Mouse (Mus musculus) embryonic facial prominence, embryonic 12.5 days (tissue): ENCODE data around the gene Cyth4. TPM values are rescaled to one million over a fixed set of nuclear protein-coding genes. Genes with fewer than 3 reads are reported as not detected.
A peak's percentile ranks its signal among the peaks of the same experiment; 100 is the strongest.

Source experiments
- ATAC-seq: fragments of 200-750 bp; cut with Nextera tagmentation; 2 replicates; pipeline ENCODE4 v1.8.0; 2017; ENCODE audit not compliant: insufficient number of reproducible peaks, insufficient read depth, low FRiP score, low TSS enrichment
- H3K27ac ChIP-seq: fragments of 300-500 bp; sonication (generic); 2 replicates; pipeline ENCODE4 v1.5.1; 2016; ENCODE audit warnings: mild to moderate bottlenecking
- H3K27me3 ChIP-seq: fragments of 300-500 bp; sonication (generic); 2 replicates; pipeline ENCODE4 v1.6.1; 2016; ENCODE audit warnings: mild to moderate bottlenecking, moderate library complexity
- H3K36me3 ChIP-seq: fragments of 300-500 bp; sonication (generic); 2 replicates; pipeline ENCODE4 v1.6.1; 2016; ENCODE audit warnings: mild to moderate bottlenecking
- H3K4me1 ChIP-seq: fragments of 300-500 bp; sonication (generic); 2 replicates; pipeline ENCODE4 v1.6.1; 2016
- H3K4me2 ChIP-seq: fragments of 300-500 bp; sonication (generic); replicated peaks from 2 replicates; pipeline ENCODE4 v1.6.1; 2016; ENCODE audit warnings: mild to moderate bottlenecking, moderate library complexity
- H3K4me3 ChIP-seq: fragments of 300-500 bp; sonication (generic); 2 replicates; pipeline ENCODE4 v1.5.1; 2016; ENCODE audit warnings: mild to moderate bottlenecking
- H3K9ac ChIP-seq: fragments of 300-500 bp; sonication (generic); 2 replicates; pipeline ENCODE4 v1.6.1; 2016; ENCODE audit warnings: mild to moderate bottlenecking, moderate library complexity
- H3K9me3 ChIP-seq: fragments of 300-500 bp; sonication (generic); 2 replicates; pipeline ENCODE4 v1.6.1; 2016; ENCODE audit warnings: mild to moderate bottlenecking, moderate library complexity
- WGBS: fragments of 180-500 bp; shearing (Covaris S2); methylation state at CpG from one replicate; pipeline ENCODE4 v1.1.7; 2016; 5-methylcytosine and 5-hydroxymethylcytosine counted together
- polyA plus RNA-seq: library from polyadenylated mRNA; unstranded; fragments of >200 nt; fragmentation: Nextera tagmentation; extraction: Ambion mirVana; gene quantifications from 2 replicates; pipeline ENCODE4 v1.2.1, GENCODE M21; 2016

Gene Cyth4
- 5.3 and 6.6 TPM in 2 replicates for polyA plus RNA-seq

- Histone ChIP-seq H3K4me2 (no peak within 1 kb of the TSS), H3K27ac (no peak within 1 kb of the TSS), H3K9ac (no peak within 1 kb of the TSS), H3K4me1 (peaks cover 4% of the 10 kb centered on the region; the same call in 1 of the 2 replicates), H3K36me3 (no peaks in the 10 kb centered on the region), H3K27me3 (no peaks in the 10 kb centered on the region), H3K4me3 (no peak within 1 kb of the TSS), H3K9me3 (no peaks in the 10 kb centered on the region)
- no peak for ATAC-seq
- WGBS = 80% methylated on average over 7 of the region's 7 CpGs
Observed at GRCm38 (mm10) chr15:78596914-78597313, at the start of gene Cyth4. Gene Cyth4, plus strand, starts transcription at chr15:78597047.

GRCm38 (mm10) chr15:78547415-78548335, 49.2 kb upstream of the Cyth4 start:
- Histone ChIP-seq H3K4me3 (no peak overlapping the region), H3K27me3 (peaks cover 21% of the 10 kb centered on the region), H3K4me1 (no peaks in the 10 kb centered on the region), H3K4me2 (no peak overlapping the region), H3K9ac (no peak overlapping the region), H3K27ac (no peak overlapping the region), H3K36me3 (no peaks in the 10 kb centered on the region), H3K9me3 (0 out of 2 replicates have a peak, but pooled peaks cover 4% of the 10 kb centered on the region)
- 47% methylated on average over 5 of the region's 5 CpGs for WGBS
- no peak for ATAC-seq

GRCm38 (mm10) chr15:78548336-78548665, 48.5 kb upstream of the Cyth4 start:
- Histone ChIP-seq H3K4me3 (no peak overlapping the region), H3K36me3 (no peaks in the 10 kb centered on the region), H3K27me3 (peaks cover 21% of the 10 kb centered on the region), H3K4me2 (no peak overlapping the region), H3K27ac (no peak overlapping the region), H3K9ac (no peak overlapping the region), H3K4me1 (no peaks in the 10 kb centered on the region), H3K9me3 (peaks cover 4% of the 10 kb centered on the region; the same call in 1 of the 2 replicates)
- 26% methylated on average over 3 of the region's 3 CpGs for WGBS
- no peak for ATAC-seq

GRCm38 (mm10) chr15:78548711-78549110, 48.1 kb upstream of the Cyth4 start:
- Histone ChIP-seq H3K9me3 (peaks cover 4% of the 10 kb centered on the region; the same call in 1 of the 2 replicates), H3K9ac (no peak overlapping the region), H3K36me3 (no peaks in the 10 kb centered on the region), H3K4me1 (no peaks in the 10 kb centered on the region), H3K27me3 (peaks cover 16% of the 10 kb centered on the region), H3K4me3 (no peak overlapping the region), H3K27ac (no peak overlapping the region), H3K4me2 (no peak overlapping the region)
- no peak for ATAC-seq
- WGBS = 72% methylated on average over 8 of the region's 8 CpGs

- Histone ChIP-seq H3K4me1 (no peaks in the 10 kb centered on the region), H3K9me3 (peaks cover 4% of the 10 kb centered on the region; the same call in 1 of the 2 replicates), H3K4me3 (no peak overlapping the region), H3K27me3 (peaks cover 11% of the 10 kb centered on the region), H3K9ac (no peak overlapping the region), H3K27ac (no peak overlapping the region), H3K36me3 (no peaks in the 10 kb centered on the region), H3K4me2 (no peak overlapping the region)
- 83% methylated on average over 4 of the region's 4 CpGs for WGBS
- ATAC-seq = no peak
Observed at GRCm38 (mm10) chr15:78549189-78549734, 47.6 kb upstream of the Cyth4 start.

GRCm38 (mm10) chr15:78554545-78555313, 42.1 kb upstream of the Cyth4 start:
- H3K27me3 ChIP-seq = no peaks in the 10 kb centered on the region
- H3K4me3 ChIP-seq = peak overlapping the region; percentile 6
- WGBS = 49% methylated on average over 25 of the region's 25 CpGs
- peaks cover 4% of the 10 kb centered on the region; the same call in 1 of the 2 replicates for H3K9me3 ChIP-seq
- no peak overlapping the region for H3K27ac ChIP-seq
- H3K9ac ChIP-seq = no peak overlapping the region
- H3K4me2 ChIP-seq = peak overlapping the region; percentile 31
- no peaks in the 10 kb centered on the region for H3K36me3 ChIP-seq
- ATAC-seq = no peak
- no peaks in the 10 kb centered on the region for H3K4me1 ChIP-seq

GRCm38 (mm10) chr15:78557693-78558535, 38.9 kb upstream of the Cyth4 start:
- no peak overlapping the region for H3K9ac ChIP-seq
- no peaks in the 10 kb centered on the region for H3K4me1 ChIP-seq
- no peaks in the 10 kb centered on the region; the same call in 1 of the 2 replicates for H3K9me3 ChIP-seq
- H3K4me2 ChIP-seq = no peak overlapping the region
- 63% methylated on average over 10 of the region's 10 CpGs for WGBS
- no peaks in the 10 kb centered on the region for H3K27me3 ChIP-seq
- H3K36me3 ChIP-seq = no peaks in the 10 kb centered on the region
- no peak for ATAC-seq
- no peak overlapping the region for H3K4me3 ChIP-seq
- no peak overlapping the region for H3K27ac ChIP-seq

GRCm38 (mm10) chr15:78559141-78559979, 37.5 kb upstream of the Cyth4 start:
- Histone ChIP-seq H3K27me3 (no peaks in the 10 kb centered on the region), H3K4me2 (no peak overlapping the region), H3K27ac (no peak overlapping the region), H3K9ac (no peak overlapping the region), H3K4me1 (no peaks in the 10 kb centered on the region), H3K36me3 (no peaks in the 10 kb centered on the region), H3K9me3 (no peaks in the 10 kb centered on the region), H3K4me3 (no peak overlapping the region)
- 56% methylated on average over 11 of the region's 11 CpGs for WGBS
- ATAC-seq = no peak

- no peak for ATAC-seq
- H3K27me3 ChIP-seq = no peaks in the 10 kb centered on the region
- H3K36me3 ChIP-seq = no peaks in the 10 kb centered on the region
- no peak overlapping the region for H3K4me2 ChIP-seq
- WGBS = 90% methylated on average over 3 of the region's 3 CpGs
- no peak overlapping the region for H3K27ac ChIP-seq
- H3K4me3 ChIP-seq = no peak overlapping the region
- H3K4me1 ChIP-seq = no peaks in the 10 kb centered on the region
- H3K9ac ChIP-seq = no peak overlapping the region
- H3K9me3 ChIP-seq = no peaks in the 10 kb centered on the region
Observed at GRCm38 (mm10) chr15:78563344-78563743, 33.5 kb upstream of the Cyth4 start.

- H3K4me2 ChIP-seq = no peak overlapping the region
- no peaks in the 10 kb centered on the region for H3K9me3 ChIP-seq
- no peaks in the 10 kb centered on the region for H3K27me3 ChIP-seq
- H3K9ac ChIP-seq = no peak overlapping the region
- H3K36me3 ChIP-seq = no peaks in the 10 kb centered on the region
- ATAC-seq = no peak
- H3K27ac ChIP-seq = no peak overlapping the region
- H3K4me3 ChIP-seq = no peak overlapping the region
- 67% methylated on average over 5 of the region's 5 CpGs for WGBS
- H3K4me1 ChIP-seq = no peaks in the 10 kb centered on the region
Observed at GRCm38 (mm10) chr15:78563937-78564336, 32.9 kb upstream of the Cyth4 start.
